Mouse (Mus musculus): ENCODE measurements around the gene Tmbim1. TPM values are rescaled to one million over a fixed set of nuclear protein-coding genes. Genes with fewer than 3 reads are reported as not detected.

Gene Tmbim1
- polyA plus RNA-seq, 1 experiment from 2014 or later: 7.5 TPM

DNA sequence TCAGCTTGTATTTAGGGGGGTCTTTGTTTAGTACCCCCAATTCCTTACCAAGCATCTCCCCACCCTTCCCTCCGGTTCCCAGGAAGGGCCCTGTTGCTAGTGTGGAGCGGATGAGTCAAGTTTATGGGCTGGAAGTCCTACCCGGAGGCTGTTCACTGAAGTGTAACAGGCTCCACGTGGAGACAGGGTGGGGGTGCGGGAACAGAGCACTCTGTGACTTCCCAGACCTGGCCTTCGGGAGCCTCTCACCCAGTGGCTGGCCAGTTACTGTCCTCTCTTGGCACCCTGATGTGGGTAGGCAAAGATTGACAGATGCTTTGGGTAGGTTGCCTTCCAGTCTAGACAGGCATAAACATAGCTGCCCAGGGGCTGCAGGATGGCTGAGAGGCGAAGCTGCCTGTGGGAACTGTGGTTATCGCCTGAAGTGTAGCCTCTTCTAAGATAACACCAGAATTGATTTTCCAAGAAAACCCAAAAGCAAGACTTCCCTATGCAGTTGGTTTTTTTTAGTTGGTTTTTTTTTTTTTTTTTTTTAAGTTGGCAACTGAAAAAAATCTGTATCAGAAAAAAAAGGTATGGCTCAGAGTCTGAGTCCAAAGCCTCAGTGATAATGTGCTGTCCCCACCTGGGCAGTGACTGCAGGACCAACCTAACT, 27.4 kb downstream of the Tmbim1 start:
- no peak overlapping the region for H3K4me3 ChIP-seq (ENCODE audit: low read depth, low read length)
- no peak for ATAC-seq (ENCODE audit: low read depth)
- H3K4me2 ChIP-seq (ENCODE audit: low read depth, low read length): no peak overlapping the region
- no peak overlapping the region for H3K9ac ChIP-seq (replicated peaks; ENCODE audit: low read depth, low read length)
- H3K4me1 ChIP-seq (ENCODE audit: control insufficient read depth, insufficient read depth, low read length): no peaks in the 10 kb centered on the region
- WGBS: 56% methylated on average over 8 of the region's 8 CpGs
- peaks cover 32% of the 10 kb centered on the region for H3K36me3 ChIP-seq (ENCODE audit: control insufficient read depth, insufficient read depth, low read length)
- no peaks in the 10 kb centered on the region for H3K27me3 ChIP-seq (ENCODE audit: control insufficient read depth, insufficient read depth, low read length)
- no peaks in the 10 kb centered on the region for H3K9me3 ChIP-seq (ENCODE audit: control insufficient read depth, low read length)
- H3K27ac ChIP-seq (ENCODE audit: low read depth, low read length): no peak overlapping the region

DNA sequence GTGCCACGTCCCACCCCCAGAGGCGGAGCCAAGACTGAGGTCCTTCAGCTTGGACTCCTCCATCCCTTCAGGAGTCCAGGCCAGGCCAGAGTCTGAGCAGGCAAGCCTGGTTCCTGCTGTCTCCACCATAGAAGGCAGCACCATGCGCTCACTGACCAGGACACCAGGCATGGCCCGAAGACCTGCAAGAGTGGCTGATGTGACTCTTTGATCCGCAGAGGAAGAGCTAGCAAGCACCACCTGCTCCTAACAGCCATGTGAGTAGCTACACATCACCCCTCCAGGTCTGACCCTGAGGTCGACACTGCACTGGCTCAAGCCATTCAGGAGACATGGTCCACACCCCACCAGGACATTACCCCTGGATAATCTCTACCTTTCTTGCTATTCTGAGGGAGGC, 28.4 kb downstream of the Tmbim1 start:
- no peak overlapping the region for H3K27ac ChIP-seq (ENCODE audit: low read depth, low read length)
- no peak overlapping the region for H3K9ac ChIP-seq (replicated peaks; ENCODE audit: low read depth, low read length)
- H3K4me2 ChIP-seq (ENCODE audit: low read depth, low read length): no peak overlapping the region
- H3K27me3 ChIP-seq (ENCODE audit: control insufficient read depth, insufficient read depth, low read length): no peaks in the 10 kb centered on the region
- H3K4me1 ChIP-seq (ENCODE audit: control insufficient read depth, insufficient read depth, low read length): no peaks in the 10 kb centered on the region
- peaks cover 28% of the 10 kb centered on the region for H3K36me3 ChIP-seq (ENCODE audit: control insufficient read depth, insufficient read depth, low read length)
- no peak overlapping the region for H3K4me3 ChIP-seq (ENCODE audit: low read depth, low read length)
- H3K9me3 ChIP-seq (ENCODE audit: control insufficient read depth, low read length): no peaks in the 10 kb centered on the region
- WGBS: 69% methylated on average over 6 of the region's 6 CpGs
- ATAC-seq (ENCODE audit: low read depth): no peak

DNA sequence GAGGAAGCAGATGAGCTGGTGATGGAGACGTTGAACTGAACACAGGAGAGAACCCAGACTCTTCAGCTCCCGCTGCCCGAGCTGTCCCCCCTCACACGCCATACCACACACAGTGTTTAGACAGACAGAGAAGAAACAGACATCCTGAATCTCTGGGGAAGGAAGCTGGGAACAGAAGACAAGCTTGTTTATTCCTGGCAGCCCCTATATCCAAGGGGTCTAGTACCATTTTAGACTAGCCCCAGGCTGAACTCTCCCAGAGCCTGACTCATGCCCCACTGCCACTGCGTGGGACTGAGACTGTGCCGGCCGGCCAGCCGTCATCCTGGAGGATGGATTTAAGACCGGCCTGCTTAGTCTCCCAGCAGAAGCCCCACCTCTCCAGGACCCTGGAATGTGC, 30.4 kb downstream of the Tmbim1 start:
- no peak overlapping the region for H3K9ac ChIP-seq (replicated peaks; ENCODE audit: low read depth, low read length)
- H3K4me3 ChIP-seq (ENCODE audit: low read depth, low read length): no peak overlapping the region
- WGBS: 50% methylated on average over 9 of the region's 9 CpGs
- H3K9me3 ChIP-seq (ENCODE audit: control insufficient read depth, low read length): no peaks in the 10 kb centered on the region
- H3K27me3 ChIP-seq (ENCODE audit: control insufficient read depth, insufficient read depth, low read length): no peaks in the 10 kb centered on the region
- no peak for ATAC-seq (ENCODE audit: low read depth)
- H3K4me2 ChIP-seq (ENCODE audit: low read depth, low read length): no peak overlapping the region
- H3K36me3 ChIP-seq (ENCODE audit: control insufficient read depth, insufficient read depth, low read length): peaks cover 9% of the 10 kb centered on the region; the same call in 1 of the 2 replicates
- no peaks in the 10 kb centered on the region for H3K4me1 ChIP-seq (ENCODE audit: control insufficient read depth, insufficient read depth, low read length)
- H3K27ac ChIP-seq (ENCODE audit: low read depth, low read length): no peak overlapping the region

DNA sequence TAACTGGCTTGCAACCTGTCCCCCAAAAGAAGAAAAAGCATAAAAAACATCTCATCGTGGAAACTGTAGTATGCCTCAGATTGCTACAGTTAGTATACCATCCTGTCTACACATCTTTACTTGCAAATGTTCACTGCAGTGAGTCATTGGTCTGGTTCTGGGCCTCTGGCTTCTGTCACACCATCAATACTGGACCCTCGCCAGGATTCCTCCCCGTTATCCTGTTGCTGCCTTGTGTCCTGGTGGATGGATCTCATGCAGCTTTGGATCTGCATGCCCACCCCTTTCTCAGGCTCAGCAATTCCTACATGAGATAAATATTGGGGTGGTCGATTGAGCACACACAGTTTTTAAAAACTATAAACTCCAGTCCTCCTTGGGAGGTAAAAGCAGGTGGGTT, 33.8 kb downstream of the Tmbim1 start:
- no peak for ATAC-seq (ENCODE audit: low read depth)
- Histone ChIP-seq H3K36me3 (ENCODE audit: control insufficient read depth, insufficient read depth, low read length) (peaks cover 14% of the 10 kb centered on the region), H3K9ac (replicated peaks; ENCODE audit: low read depth, low read length) (no peak overlapping the region), H3K4me2 (ENCODE audit: low read depth, low read length) (no peak overlapping the region), H3K4me3 (ENCODE audit: low read depth, low read length) (no peak overlapping the region), H3K9me3 (ENCODE audit: control insufficient read depth, low read length) (no peaks in the 10 kb centered on the region), H3K27ac (ENCODE audit: low read depth, low read length) (no peak overlapping the region), H3K27me3 (ENCODE audit: control insufficient read depth, insufficient read depth, low read length) (no peaks in the 10 kb centered on the region), H3K4me1 (ENCODE audit: control insufficient read depth, insufficient read depth, low read length) (no peaks in the 10 kb centered on the region)
- WGBS: 81% methylated on average over 4 of the region's 4 CpGs

DNA sequence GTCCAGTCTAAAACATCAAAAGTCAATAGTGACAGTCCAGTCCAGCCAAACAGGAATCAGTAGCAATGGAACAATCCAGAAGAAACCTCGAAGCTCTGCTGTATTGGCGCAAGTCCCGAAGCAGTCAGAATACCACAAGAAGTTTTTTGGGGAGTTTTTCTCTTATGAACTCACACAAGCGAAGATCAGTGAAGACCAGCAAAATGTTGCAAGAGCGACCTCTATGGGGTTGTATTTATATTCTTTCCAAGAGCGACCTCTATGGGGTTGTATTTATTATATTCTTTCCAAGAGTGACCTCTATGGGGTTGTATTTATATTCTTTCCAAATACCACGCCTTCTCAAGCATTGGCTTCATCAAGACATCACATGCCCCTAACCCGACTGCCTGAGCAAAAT, 36.7 kb downstream of the Tmbim1 start:
- Histone ChIP-seq H3K27me3 (ENCODE audit: control insufficient read depth, insufficient read depth, low read length) (no peaks in the 10 kb centered on the region), H3K36me3 (ENCODE audit: control insufficient read depth, insufficient read depth, low read length) (peaks cover 36% of the 10 kb centered on the region), H3K9ac (replicated peaks; ENCODE audit: low read depth, low read length) (no peak overlapping the region), H3K27ac (ENCODE audit: low read depth, low read length) (no peak overlapping the region), H3K4me2 (ENCODE audit: low read depth, low read length) (no peak overlapping the region), H3K4me3 (ENCODE audit: low read depth, low read length) (no peak overlapping the region), H3K4me1 (ENCODE audit: control insufficient read depth, insufficient read depth, low read length) (no peaks in the 10 kb centered on the region), H3K9me3 (ENCODE audit: control insufficient read depth, low read length) (no peaks in the 10 kb centered on the region)
- ATAC-seq (ENCODE audit: low read depth): no peak
- WGBS: 90% methylated on average over 8 of the region's 8 CpGs

DNA sequence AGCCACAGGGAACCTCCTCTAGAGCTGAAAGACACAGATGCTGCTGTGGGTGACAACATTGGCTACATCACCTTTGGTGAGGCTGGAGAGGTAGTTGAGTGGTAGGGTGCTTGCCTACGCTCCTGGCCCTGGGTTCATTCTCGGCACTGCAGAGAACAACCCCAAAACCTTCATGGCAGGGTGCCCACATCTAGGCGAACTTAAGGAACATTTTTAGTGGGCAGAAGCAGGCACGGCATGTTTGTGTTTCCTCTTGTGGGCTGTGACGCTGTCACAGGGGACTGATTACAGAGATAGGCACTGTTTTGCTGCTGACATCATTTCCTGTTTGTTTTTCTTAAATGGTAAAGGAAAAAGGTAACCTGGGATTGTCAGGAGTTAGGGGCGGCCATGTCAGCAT, 42.9 kb downstream of the Tmbim1 start:
- H3K4me1 ChIP-seq (ENCODE audit: control insufficient read depth, insufficient read depth, low read length): no peaks in the 10 kb centered on the region
- H3K9me3 ChIP-seq (ENCODE audit: control insufficient read depth, low read length): no peaks in the 10 kb centered on the region
- H3K4me3 ChIP-seq (ENCODE audit: low read depth, low read length): no peak overlapping the region
- no peaks in the 10 kb centered on the region for H3K27me3 ChIP-seq (ENCODE audit: control insufficient read depth, insufficient read depth, low read length)
- H3K9ac ChIP-seq (replicated peaks; ENCODE audit: low read depth, low read length): no peak overlapping the region
- no peak overlapping the region for H3K4me2 ChIP-seq (ENCODE audit: low read depth, low read length)
- no peak for ATAC-seq (ENCODE audit: low read depth)
- 92% methylated on average over 6 of the region's 6 CpGs for whole genome bisulfite sequencing
- H3K36me3 ChIP-seq (ENCODE audit: control insufficient read depth, insufficient read depth, low read length): peaks cover 59% of the 10 kb centered on the region
- H3K27ac ChIP-seq (ENCODE audit: low read depth, low read length): no peak overlapping the region

DNA sequence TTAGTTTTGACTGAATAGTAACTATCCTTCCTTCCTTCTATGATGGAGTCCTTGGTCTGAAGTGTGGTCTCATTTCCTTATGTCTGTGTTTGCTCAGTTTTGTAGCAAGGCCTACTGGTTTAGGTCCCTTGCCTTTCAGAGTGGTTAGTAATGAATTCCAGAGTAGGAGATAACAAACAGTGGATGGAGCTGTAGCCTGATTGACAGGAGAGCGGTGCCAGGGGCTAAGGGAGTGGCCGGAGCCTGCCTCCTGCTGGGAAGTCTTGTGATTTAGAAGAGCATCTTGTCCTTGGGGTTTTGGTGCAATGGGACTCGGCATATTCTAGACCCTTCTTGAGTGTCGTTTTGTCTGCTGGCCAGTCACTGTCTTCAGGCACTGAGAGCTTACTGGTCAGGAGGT, 48.6 kb downstream of the Tmbim1 start:
- Histone ChIP-seq H3K9me3 (ENCODE audit: control insufficient read depth, low read length) (no peaks in the 10 kb centered on the region), H3K36me3 (ENCODE audit: control insufficient read depth, insufficient read depth, low read length) (peaks cover 43% of the 10 kb centered on the region), H3K9ac (replicated peaks; ENCODE audit: low read depth, low read length) (no peak overlapping the region), H3K27ac (ENCODE audit: low read depth, low read length) (no peak overlapping the region), H3K4me1 (ENCODE audit: control insufficient read depth, insufficient read depth, low read length) (no peaks in the 10 kb centered on the region), H3K4me2 (ENCODE audit: low read depth, low read length) (no peak overlapping the region), H3K4me3 (ENCODE audit: low read depth, low read length) (no peak overlapping the region), H3K27me3 (ENCODE audit: control insufficient read depth, insufficient read depth, low read length) (no peaks in the 10 kb centered on the region)
- no peak for ATAC-seq (ENCODE audit: low read depth)
- 84% methylated on average over 4 of the region's 4 CpGs for whole genome bisulfite sequencing

DNA sequence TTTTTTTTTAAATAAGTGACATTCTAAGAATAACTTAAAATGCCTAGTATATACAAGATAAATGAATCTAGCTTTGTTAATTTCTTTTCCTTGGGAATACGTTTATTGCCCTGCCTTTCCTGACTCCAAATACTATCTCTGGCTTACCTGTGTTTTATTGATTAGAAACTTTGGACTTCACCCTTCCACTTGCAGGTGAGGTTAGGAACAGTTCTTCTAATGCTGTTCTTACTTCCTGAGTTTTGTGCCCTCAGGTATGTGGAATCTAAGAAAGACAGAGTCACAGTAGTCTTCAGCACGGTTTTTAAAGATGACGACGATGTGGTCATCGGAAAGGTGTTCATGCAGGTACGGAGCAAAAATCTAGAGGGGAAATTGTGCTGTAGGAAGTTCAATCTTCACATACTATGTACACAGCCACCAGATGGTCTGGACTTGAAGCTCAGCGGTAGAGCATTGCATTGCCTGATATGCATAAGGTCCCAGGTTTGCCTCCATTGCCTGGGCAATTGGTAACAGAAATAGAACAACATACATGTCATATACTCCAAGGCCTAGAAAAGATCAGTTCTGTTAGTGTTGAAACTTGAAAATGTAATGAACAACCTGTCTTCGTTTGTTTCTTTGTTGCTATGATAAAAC, 49.6 kb downstream of the Tmbim1 start:
- peaks cover 49% of the 10 kb centered on the region for H3K36me3 ChIP-seq (ENCODE audit: control insufficient read depth, insufficient read depth, low read length)
- 96% methylated on average over 8 of the region's 8 CpGs for WGBS

DNA sequence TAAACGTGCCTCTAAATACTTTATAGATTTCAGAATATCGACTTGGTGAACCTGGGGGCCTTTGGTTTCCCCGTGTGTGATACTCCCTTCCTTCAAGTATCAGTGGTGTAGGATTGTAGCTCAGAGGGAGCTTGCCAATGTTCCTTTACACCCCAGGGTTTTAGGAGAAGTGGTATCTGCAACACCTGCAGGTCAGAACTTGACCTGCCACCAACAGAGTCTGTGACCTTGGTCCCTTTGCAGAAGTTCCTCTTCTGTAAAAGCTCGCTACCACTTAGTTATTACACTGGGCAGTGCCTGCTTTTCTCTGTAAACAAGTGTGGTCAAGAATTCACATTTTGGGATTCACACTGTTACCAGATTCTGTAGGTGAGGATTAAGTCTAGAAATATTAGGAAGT, 55.3 kb downstream of the Tmbim1 start:
- ATAC-seq (ENCODE audit: low read depth): no peak
- 94% methylated on average over 4 of the region's 4 CpGs for WGBS
- no peaks in the 10 kb centered on the region for H3K4me1 ChIP-seq (ENCODE audit: control insufficient read depth, insufficient read depth, low read length)

More for the DNA sequence above, 49.6 kb downstream of the Tmbim1 start:
- no peaks in the 10 kb centered on the region for H3K4me1 ChIP-seq (ENCODE audit: control insufficient read depth, insufficient read depth, low read length)
- H3K4me2 ChIP-seq (ENCODE audit: low read depth, low read length): no peak overlapping the region
- no peak overlapping the region for H3K4me3 ChIP-seq (ENCODE audit: low read depth, low read length)
- H3K9me3 ChIP-seq (ENCODE audit: control insufficient read depth, low read length): no peaks in the 10 kb centered on the region
- no peaks in the 10 kb centered on the region for H3K27me3 ChIP-seq (ENCODE audit: control insufficient read depth, insufficient read depth, low read length)
- no peak for ATAC-seq (ENCODE audit: low read depth)
- no peak overlapping the region for H3K27ac ChIP-seq (ENCODE audit: low read depth, low read length)
- H3K9ac ChIP-seq (replicated peaks; ENCODE audit: low read depth, low read length): no peak overlapping the region

More for the DNA sequence above, 55.3 kb downstream of the Tmbim1 start:
- peaks cover 36% of the 10 kb centered on the region for H3K36me3 ChIP-seq (ENCODE audit: control insufficient read depth, insufficient read depth, low read length)
- H3K4me2 ChIP-seq (ENCODE audit: low read depth, low read length): no peak overlapping the region
- no peak overlapping the region for H3K27ac ChIP-seq (ENCODE audit: low read depth, low read length)
- no peaks in the 10 kb centered on the region for H3K9me3 ChIP-seq (ENCODE audit: control insufficient read depth, low read length)
- H3K4me3 ChIP-seq (ENCODE audit: low read depth, low read length): no peak overlapping the region
- H3K27me3 ChIP-seq (ENCODE audit: control insufficient read depth, insufficient read depth, low read length): no peaks in the 10 kb centered on the region
- H3K9ac ChIP-seq (replicated peaks; ENCODE audit: low read depth, low read length): no peak overlapping the region
